Mouse (Mus musculus) gonadal fat pad, adult 2 months (tissue): ENCODE results near the gene Coil. TPM values are rescaled to one million over a fixed set of nuclear protein-coding genes. Genes with fewer than 3 reads are reported as not detected.
A peak's percentile ranks its signal among the peaks of the same experiment; 100 is the strongest.

ENCODE experiments used
- DNase-seq: peaks from one replicate; pipeline ENCODE4 v3.0.0-alpha.2; 2012; ENCODE audit warnings: low read depth
- polyA plus RNA-seq: library from polyadenylated mRNA; depleted of rRNA; stranded (reverse); fragments of >200 nt; gene quantifications from 2 replicates; pipeline ENCODE4 v1.2.3, GENCODE M21; 2012; rRNA removed

The Coil gene
- polyA plus RNA-seq, result 3.9 and 4.7 TPM in 2 replicates

- no peak for DNase-seq
Observed at GRCm38 (mm10) chr11:88970202-88970732, at the start of gene Coil. Gene Coil (plus strand): TSS chr11:88970252.

- no peak for DNase-seq
Observed at GRCm38 (mm10) chr11:88926566-88926965, 43.5 kb upstream of the Coil start.

- no peak for DNase-seq
Observed at GRCm38 (mm10) chr11:88931692-88932530, 38.1 kb upstream of the Coil start.

GRCm38 (mm10) chr11:88933030-88933429 lies 37.0 kb upstream of the Coil start:
- DNase-seq, result no peak

- DNase-seq, result no peak
Observed at GRCm38 (mm10) chr11:88934089-88935000, 35.7 kb upstream of the Coil start.

GRCm38 (mm10) chr11:88937886-88938285 lies 32.2 kb upstream of the Coil start:
- DNase-seq, result no peak

GRCm38 (mm10) chr11:88938770-88939169 lies 31.3 kb upstream of the Coil start:
- DNase-seq, result no peak

GRCm38 (mm10) chr11:88939634-88940033 lies 30.4 kb upstream of the Coil start:
- no peak for DNase-seq

GRCm38 (mm10) chr11:88941489-88941888 lies 28.6 kb upstream of the Coil start:
- DNase-seq, result no peak

- no peak for DNase-seq
Observed at GRCm38 (mm10) chr11:88945971-88946585, 24.0 kb upstream of the Coil start.

- peak; percentile 88 for DNase-seq
Observed at GRCm38 (mm10) chr11:88948896-88949295, 21.2 kb upstream of the Coil start.

- DNase-seq, result no peak
Observed at GRCm38 (mm10) chr11:88949802-88950639, 20.0 kb upstream of the Coil start.

- no peak for DNase-seq
Observed at GRCm38 (mm10) chr11:88950640-88951250, 19.3 kb upstream of the Coil start.

GRCm38 (mm10) chr11:88951576-88951975 lies 18.5 kb upstream of the Coil start:
- DNase-seq, result no peak

- DNase-seq, result no peak
Observed at GRCm38 (mm10) chr11:88952117-88952516, 17.9 kb upstream of the Coil start.

- no peak for DNase-seq
Observed at GRCm38 (mm10) chr11:88953582-88953981, 16.5 kb upstream of the Coil start.

- no peak for DNase-seq
Observed at GRCm38 (mm10) chr11:88954803-88955202, 15.2 kb upstream of the Coil start.

- DNase-seq, result peak; percentile 45
Observed at GRCm38 (mm10) chr11:88955217-88955969, 14.7 kb upstream of the Coil start, which contains the start of gene Scpep1. Gene Scpep1 (minus strand): TSS chr11:88955465.

- no peak for DNase-seq
Observed at GRCm38 (mm10) chr11:88958851-88959250, 11.2 kb upstream of the Coil start.
